Mouse (Mus musculus): ENCODE measurements around the gene Tmem40.
A peak's percentile ranks its signal among the peaks of the same experiment; 100 is the strongest.

The Tmem40 gene

DNA sequence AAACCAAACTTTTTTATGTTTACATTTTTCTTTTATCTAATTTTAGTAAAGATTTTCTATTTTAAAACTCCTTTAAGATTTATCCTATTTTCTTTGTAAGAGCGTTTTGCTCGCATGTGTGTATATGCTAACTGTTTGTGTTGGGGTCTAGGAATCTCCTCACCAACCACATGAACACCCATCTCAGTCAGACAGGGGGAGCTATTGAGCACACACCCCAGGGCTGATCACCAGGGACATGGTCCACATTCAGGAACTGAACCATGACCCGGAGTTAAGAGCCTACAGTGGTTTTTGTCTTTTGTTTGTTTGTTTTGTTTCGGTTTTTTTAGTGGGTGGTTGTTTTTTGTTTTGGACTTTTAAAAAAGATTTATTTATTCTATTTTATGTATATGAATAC, 63.5 kb downstream of the Tmem40 start:
- no peak for DNase-seq

DNA sequence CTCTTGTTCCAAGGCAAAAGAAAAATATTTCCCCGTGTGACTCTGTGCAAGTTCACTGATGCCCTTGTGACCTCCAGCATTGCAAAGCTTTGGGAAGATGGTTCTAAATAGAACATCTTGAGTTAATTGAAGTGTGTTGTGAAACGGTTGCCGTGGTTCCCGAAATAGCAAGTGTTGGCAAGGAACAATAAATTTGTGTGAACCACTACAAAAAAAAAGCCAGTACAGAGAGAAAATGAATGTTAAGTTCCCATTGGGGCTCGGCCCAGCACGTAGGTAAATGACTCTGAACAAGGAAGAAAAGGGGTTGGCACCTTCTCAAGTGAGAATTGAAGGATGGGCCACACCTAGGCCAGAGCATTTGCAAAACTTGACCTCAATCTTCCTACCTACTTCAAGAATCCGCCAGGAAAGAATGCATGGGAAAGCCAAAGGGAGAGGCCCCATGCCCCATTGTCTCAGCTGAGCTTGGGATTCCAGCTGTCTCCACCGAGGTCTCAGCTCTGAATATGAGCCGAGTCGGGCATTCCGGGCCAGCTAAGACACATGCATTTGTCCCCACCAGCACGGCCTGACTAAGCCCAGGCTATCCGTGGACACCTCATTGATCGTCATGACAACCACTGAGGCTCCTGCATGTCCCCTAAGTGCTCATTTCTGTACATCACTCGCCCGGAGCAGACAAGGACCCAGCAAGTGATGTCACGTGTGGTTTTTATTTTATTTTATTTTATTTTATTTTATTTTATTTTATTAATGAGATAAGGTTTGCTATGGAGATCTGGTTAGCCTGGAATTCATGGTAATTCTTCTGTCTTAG, 64.3 kb downstream of the Tmem40 start:
- DNase-seq, result no peak

DNA sequence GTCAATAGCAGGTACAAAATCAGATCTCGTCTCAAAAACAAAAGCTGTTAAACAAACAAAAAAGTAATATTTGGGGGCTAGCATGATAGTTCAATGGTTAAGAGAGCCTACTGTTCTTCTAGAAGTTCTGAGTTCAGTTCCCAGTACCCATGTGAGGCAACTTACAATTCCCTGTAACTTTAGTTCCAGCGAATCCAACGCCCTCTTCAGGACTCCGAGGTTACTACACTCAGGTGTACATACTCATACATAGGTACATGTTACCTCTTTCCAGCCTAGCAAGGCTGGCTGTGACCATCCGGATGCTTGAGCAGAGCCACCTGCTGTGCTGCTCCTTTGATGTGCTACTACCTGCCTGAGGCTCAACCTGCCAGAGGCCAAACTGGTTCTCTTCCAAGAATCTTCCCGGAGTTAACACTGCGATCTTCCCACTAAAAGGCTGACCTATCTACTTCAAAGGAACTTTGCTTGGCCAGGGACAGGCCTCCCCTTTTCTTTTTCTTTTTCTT, 65.4 kb downstream of the Tmem40 start:
- DNase-seq, result no peak

DNA sequence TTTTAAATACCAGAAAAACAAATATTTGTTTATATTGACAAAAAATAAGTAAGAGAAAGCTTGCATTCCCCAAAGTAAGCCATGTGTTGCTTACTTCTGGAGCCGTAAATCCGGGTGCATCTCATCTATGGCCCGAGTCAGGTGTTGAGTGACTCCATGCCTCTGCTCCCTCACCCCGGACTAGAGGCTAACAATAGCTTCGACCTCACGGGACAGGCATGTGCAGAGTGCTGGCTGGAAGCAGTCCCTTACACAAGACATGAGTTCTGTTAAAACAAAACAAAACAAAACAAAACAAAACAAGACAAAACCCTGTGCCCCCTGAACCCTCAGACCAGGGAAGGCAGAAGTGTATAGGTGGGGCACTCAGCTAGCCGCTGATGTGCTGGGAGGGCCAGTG, 67.1 kb downstream of the Tmem40 start:
- DNase-seq, result no peak

DNA sequence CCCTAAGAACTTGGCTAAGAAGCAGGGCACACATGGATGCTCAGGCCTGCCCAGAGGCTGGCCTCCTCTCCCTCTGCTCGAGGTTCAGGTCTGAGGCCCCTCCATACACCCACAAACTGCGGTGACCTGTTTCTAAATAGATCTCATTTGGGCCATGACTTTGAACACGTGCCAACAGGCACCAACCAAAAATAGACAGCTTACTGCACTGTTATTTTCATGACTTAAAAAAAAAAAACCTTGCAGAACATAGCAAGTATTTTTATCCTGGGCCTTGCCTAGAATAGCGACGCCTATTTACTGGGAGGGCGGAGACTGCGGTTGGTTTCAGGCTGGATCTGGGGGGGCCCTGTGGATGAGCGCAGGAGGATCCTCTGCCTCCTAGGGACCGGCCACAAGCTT, 67.8 kb downstream of the Tmem40 start:
- peak; percentile 14 for DNase-seq

DNA sequence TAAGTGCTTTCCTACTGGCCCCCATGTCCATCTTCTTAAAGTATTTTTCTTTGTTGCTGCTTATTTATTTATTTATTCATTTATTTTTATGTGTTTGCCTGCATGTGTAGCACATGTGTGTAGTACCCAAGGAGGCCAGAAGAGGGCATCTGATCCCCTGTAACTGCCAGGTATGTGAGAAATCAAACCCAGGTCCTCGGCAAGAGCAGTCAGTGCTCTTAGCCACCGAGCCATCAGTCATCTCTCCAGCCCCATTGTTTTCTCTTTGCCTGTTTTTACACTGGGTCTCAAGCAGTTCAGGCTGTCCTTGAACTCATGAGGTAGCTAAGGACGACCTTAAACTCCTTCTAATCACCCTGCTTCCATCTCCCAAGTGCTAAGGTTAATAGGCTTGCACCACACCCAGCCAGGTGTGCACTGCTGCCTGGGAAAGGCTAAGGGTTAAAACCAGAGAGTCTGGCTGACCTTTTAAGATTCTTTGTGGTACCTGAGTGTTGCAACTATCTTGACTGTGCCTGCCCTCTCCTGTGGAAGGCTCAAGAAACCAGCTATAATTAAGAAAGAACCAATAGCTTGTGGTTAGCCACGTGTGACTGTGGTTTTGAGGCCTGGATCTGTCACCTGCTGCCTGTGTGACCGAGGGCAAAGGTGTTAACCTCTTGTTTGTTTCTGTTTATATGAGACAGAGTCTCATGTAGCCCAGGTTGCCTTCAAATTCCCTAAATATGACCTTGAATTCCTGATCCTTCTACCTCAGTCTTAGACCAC, 69.1 kb downstream of the Tmem40 start:
- DNase-seq, result no peak

DNA sequence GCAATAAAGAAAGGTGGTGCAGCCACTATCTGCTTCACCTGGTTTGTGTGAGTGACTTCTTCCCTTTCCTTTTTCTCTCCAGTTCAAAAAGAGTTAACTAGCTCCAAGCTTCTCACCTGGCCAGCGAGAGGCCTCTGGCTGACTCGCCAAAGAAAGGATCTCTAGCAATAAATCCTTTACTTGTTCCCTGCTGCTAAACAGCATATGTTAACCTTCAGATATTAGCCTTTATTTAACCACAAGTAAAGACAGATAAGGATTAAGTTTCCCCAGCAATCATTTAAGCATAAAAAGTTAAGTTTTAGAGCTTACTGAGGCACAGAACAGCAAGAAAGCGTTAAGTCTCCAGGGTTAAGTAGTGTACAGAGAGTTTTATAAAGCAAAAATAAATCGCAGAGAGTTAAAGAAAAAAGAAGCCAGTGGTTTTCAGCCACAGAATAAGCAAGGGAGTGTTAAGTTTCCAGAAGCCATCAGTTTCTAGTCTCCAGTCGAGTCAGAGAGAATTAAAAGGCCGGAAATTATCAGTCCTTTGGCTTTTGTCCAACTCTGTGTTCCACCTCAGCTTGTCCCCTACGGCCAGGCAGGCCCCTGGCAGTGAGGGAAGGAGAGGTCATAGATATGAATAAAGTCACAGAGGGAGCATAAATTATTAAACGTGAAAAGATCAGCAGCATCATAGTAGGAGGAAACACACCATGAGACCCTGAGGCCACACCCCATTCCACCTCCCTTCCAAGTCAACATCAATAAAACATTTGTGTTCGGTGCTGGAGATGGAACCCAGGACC, 69.9 kb downstream of the Tmem40 start:
- peak; percentile 38 for DNase-seq

DNA sequence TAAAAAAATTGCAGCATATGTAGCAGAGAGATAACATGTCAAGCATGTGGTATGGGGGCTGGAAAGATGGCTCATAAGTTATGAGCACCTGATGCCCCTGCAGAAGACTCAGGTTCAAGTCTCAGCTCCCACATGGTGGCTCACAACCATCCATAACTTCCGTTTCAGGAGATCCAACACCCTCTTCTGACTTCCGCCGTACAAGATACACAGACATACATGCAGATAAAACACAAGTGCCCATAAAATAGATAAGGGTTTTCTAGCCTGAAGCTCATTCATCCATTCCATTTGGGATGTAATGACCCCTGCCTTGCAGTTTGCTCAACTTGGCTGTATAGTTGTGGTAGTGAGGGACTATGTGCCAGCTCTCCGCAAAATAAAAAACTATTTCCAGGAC, 72.1 kb downstream of the Tmem40 start:
- no peak for DNase-seq

DNA sequence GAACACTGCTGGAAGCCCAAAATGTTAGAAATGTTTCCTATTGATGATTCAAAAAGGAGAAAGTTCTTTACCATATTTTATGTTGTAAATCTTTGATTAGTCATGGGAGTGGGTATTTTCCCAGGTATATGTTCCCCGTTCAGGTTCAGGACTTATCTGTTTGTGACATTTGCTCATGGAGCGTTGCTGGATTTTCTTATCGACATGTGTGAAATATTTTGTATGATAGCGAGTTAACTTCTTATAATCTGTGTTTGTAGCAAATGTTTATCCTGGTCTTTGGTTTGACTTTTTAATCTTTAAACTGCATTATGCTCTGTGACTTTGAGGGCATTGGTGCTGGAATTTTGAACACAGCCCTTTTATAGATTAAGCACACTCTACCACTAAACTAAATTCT, 73.6 kb downstream of the Tmem40 start:
- no peak for DNase-seq

DNA sequence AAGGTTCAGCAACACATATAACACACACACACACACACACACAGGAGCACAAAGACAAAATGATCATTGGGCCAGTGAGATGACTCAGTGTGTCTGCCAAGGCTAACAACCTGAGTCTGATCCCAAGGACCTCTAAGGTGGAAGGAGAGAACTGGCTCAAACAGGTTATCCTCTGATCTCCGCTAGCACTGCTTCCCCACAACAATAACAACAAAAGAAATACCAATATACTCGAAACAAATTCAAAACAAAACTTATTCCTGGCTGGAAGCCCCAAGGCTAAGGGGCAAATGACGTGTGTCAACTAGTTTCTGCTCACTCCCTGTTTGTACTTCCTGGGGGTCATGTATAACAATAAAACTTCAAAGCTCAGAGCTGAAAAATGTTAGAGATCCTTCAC, 74.5 kb downstream of the Tmem40 start:
- no peak for DNase-seq

DNA sequence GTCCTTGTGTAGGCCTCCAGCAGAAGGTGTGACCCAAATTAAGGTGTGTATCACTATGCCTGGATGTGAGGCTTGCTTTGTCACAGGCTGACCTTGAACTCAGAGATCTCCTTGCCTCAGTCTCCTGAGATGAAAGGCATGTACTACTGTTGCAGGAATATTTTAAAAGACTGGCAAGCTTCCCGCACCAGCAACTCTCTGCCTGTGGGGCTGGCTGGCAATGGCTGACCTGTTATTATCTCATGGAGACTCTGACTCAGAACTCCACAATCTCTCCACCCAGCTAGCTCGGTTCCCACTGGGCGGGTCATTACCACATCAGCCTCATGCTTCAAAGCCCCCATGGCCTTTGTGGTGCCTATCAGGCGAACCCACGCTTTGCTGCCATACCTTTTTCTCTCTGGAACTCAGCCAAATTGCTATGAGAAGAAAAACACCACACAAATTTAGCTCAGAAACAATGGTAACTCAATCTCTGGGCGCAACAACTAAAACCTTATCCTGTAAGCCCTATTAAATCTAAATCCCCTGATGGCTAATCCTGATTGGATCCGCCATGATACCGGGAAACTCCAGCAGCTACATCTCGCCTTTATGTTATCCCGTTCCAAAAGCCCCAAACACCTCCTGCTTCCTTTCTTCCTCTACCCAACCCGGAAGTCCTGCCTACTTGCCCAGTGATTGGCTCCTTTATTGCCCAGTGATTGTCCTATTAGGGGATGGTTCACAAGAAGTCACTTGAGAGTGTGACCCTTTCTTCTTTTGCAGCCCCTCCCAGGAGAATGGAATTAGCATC, 77.2 kb downstream of the Tmem40 start:
- no peak for DNase-seq

DNA sequence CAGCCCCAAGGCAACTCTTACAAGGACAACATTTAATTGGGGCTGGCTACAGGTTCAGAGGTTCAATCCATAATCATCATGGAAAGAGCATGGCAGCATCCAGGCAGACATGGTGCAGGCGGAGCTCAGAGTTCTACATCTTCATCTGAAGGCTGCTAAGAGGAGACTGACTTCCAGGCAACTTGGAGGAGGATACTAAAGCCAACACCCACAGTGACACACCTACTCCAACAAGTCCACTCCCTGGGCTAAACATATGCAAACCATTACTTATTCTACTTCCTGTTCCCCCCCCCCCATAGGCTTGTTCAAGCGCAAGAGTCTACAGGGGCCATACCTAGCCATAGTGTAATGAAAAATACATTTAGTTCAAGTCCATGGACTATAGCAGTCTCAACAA, 77.9 kb downstream of the Tmem40 start:
- no peak for DNase-seq

DNA sequence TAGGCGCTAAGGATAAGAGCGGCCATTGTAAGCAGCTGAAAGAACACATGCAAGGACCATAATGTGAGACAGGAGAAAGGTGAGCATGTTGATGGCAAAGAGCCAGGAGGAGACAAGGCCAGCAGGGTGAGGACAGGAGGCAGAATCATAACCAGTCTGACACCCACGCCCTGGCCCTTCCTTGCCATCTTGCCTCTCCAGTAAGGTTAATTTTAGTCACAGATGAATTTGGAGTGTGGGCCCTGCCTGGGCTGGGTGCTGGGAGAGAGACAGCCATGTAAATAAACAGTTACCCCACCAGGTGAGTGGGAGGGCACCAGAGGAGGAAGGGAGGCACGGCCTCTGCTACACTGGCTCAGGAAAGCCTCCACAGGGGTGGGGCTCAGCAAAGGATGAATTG, 81.1 kb downstream of the Tmem40 start:
- DNase-seq, result no peak
